Mouse (Mus musculus) duodenum, adult 2 months (tissue): ENCODE measurements around the gene Tbx5. TPM values are rescaled to one million over a fixed set of nuclear protein-coding genes. Genes with fewer than 3 reads are reported as not detected.

ENCODE experiments used
- polyA plus RNA-seq: library from polyadenylated mRNA; depleted of rRNA; stranded (reverse); fragments of >200 nt; gene quantifications from 2 replicates; pipeline ENCODE4 v1.2.3, GENCODE M21; 2012; ENCODE audit warnings: low replicate concordance; rRNA removed

The Tbx5 gene
- polyA plus RNA-seq = not detected in 2 replicates

GRCm38 (mm10) chr5:119832479-119832796, at the start of gene Tbx5:
Tbx5 (plus strand) TSS chr5:119832668.

Other genes starting within 250 kb of the Tbx5 start
- 203 and 484 TPM in 2 replicates for gene Tbx3, start 162.0 kb upstream of the Tbx5 start, polyA plus RNA-seq